Mouse (Mus musculus) liver, embryonic 11.5 days (tissue): ENCODE data around the gene Ccdc162. TPM values are rescaled to one million over a fixed set of nuclear protein-coding genes. Genes with fewer than 3 reads are reported as not detected.
"Not testable (repeated sequence)": the region's sequence is repeated elsewhere in the genome, so short reads cannot be mapped to it uniquely, and the experiment has no call there.

Experiments
- ATAC-seq: fragments of 200-750 bp; cut with Nextera tagmentation; replicated peaks from 2 replicates; pipeline ENCODE4 v1.8.0; 2017; ENCODE audit warnings: moderate number of reproducible peaks, mild to moderate bottlenecking, moderate TSS enrichment, moderate library complexity; ENCODE audit not compliant: low FRiP score
- DNase-seq: peaks from one replicate; pipeline ENCODE4 v3.0.0-alpha.2; 2017; ENCODE audit warnings: low spot score
- H3K27ac ChIP-seq: fragments of 300-500 bp; sonication (generic); 2 replicates; pipeline ENCODE4 v1.5.1; 2014; ENCODE audit warnings: mild to moderate bottlenecking, low read depth, low read length, control low read depth
- H3K27me3 ChIP-seq: fragments of 300-500 bp; sonication (generic); replicated peaks from 2 replicates; pipeline ENCODE4 v1.6.1; 2014; ENCODE audit warnings: low read length, mixed read lengths; ENCODE audit not compliant: control insufficient read depth, insufficient read depth
- H3K36me3 ChIP-seq: fragments of 300-500 bp; sonication (generic); 2 replicates; pipeline ENCODE4 v1.6.1; 2014; ENCODE audit warnings: mild to moderate bottlenecking, low read length, moderate library complexity, mixed read lengths; ENCODE audit not compliant: control insufficient read depth, insufficient read depth
- H3K4me1 ChIP-seq: fragments of 300-500 bp; sonication (generic); replicated peaks from 2 replicates; pipeline ENCODE4 v1.6.1; 2014; ENCODE audit warnings: low read length, mixed read lengths; ENCODE audit not compliant: control insufficient read depth, insufficient read depth
- H3K4me2 ChIP-seq: fragments of 300-500 bp; sonication (generic); 2 replicates; pipeline ENCODE4 v1.6.1; 2014; ENCODE audit warnings: mild to moderate bottlenecking, control low read depth, moderate library complexity
- H3K4me3 ChIP-seq: fragments of 300-500 bp; sonication (generic); 2 replicates; pipeline ENCODE4 v1.5.1; 2014; ENCODE audit warnings: low read depth, low read length, control low read depth
- H3K9ac ChIP-seq: fragments of 300-500 bp; sonication (generic); 2 replicates; pipeline ENCODE4 v1.6.1; 2014; ENCODE audit warnings: low read depth, low read length, control low read depth
- H3K9me3 ChIP-seq: fragments of 300-500 bp; sonication (generic); 2 replicates; pipeline ENCODE4 v1.6.1; 2016; ENCODE audit warnings: low read length, inconsistent platforms, mixed read lengths; ENCODE audit not compliant: control insufficient read depth
- WGBS: fragments of 180-500 bp; shearing (Covaris S2); extraction: QIAGEN DNeasy Blood & Tissue Kit; methylation state at CpG from one replicate; pipeline ENCODE4 v1.1.7; 2014; 5-methylcytosine and 5-hydroxymethylcytosine counted together
- polyA plus RNA-seq: library from polyadenylated mRNA; unstranded; fragments of >200 nt; fragmentation: Nextera tagmentation; extraction: Ambion mirVana; gene quantifications from 2 replicates; pipeline ENCODE4 v1.2.1, GENCODE M21; 2014

Gene Ccdc162
- polyA plus RNA-seq, 1 experiment from 2014 or later = 0.43 TPM

DNA sequence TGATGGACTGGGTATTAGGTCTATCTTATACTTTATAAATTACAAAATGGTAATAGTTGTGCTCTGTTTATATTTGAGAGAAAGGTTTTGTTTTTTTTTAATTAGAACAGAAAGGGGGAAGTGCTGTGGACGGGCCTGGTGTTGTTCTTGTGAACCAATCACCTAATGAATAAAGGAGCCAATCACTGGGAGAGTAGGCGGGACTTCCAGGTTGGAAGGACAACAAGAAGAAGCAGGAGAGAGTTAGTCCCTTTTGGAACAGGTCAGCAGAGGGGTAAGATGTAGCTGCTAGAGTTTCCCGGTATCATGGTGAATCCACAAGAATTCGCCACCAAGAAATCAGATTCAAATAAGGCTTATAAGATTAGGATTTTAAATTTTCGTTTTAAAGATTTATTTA, 46.2 kb downstream of the Ccdc162 start:
- Histone ChIP-seq H3K4me3 (no peak overlapping the region), H3K9me3 (no peaks in the 10 kb centered on the region), H3K36me3 (no peaks in the 10 kb centered on the region), H3K4me1 (no peaks in the 10 kb centered on the region), H3K9ac (no peak overlapping the region), H3K27me3 (no peaks in the 10 kb centered on the region), H3K4me2 (no peak overlapping the region), H3K27ac (no peak overlapping the region)
- no peak for DNase-seq
- whole genome bisulfite sequencing = 76% methylated on average over 5 of the region's 5 CpGs
- no peak for ATAC-seq

DNA sequence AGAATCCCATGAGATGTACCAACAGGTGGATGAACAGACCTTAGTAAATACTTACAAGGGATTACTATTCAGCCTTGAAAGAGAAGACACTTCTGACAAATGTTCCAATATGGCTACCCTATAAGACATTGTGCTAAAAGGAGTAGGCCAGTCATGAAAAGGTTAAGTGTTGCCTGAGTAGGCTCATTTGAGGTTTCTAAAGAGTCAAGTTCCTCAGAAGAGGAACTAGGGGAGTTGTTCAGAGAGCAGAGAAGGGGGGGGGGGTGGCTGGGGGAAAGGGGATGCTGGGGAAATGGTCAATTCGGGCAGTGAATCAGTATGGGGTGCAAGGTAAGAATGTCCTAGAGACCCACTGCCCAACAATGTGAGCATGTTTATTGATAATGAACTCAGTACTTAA, 50.9 kb downstream of the Ccdc162 start:
- Histone ChIP-seq H3K27ac (no peak overlapping the region), H3K9ac (no peak overlapping the region), H3K4me1 (no peaks in the 10 kb centered on the region), H3K4me2 (no peak overlapping the region), H3K27me3 (no peaks in the 10 kb centered on the region), H3K9me3 (no peaks in the 10 kb centered on the region), H3K36me3 (no peaks in the 10 kb centered on the region), H3K4me3 (no peak overlapping the region)
- DNase-seq (no peak), ATAC-seq (no peak)
- WGBS = 52% methylated on average over 1 of the region's 1 CpGs

DNA sequence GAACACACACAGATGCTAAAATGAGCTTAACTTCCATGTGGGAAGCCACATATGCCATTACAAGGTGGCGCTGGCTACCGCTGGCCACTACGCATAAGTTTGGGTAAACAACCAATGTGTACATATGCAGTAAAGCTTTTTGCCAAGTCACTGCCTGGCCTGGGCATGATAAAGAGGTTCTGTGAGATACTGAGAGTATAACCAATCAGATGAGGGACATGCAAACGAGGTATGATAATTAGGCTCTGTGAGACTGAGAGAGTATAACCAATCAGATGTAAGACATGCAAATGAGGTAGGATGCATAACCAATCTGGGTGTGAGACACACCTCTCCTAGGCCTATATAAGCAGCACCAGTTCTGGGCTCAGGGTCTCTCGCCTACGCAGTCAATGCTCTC, 56.8 kb downstream of the Ccdc162 start:
- not testable (repeated sequence) for H3K4me3 ChIP-seq, H3K27ac ChIP-seq, H3K4me2 ChIP-seq, H3K36me3 ChIP-seq, H3K4me1 ChIP-seq, H3K9ac ChIP-seq, DNase-seq, H3K27me3 ChIP-seq, H3K9me3 ChIP-seq, ATAC-seq
- 83% methylated on average over 6 of the region's 6 CpGs for WGBS

DNA sequence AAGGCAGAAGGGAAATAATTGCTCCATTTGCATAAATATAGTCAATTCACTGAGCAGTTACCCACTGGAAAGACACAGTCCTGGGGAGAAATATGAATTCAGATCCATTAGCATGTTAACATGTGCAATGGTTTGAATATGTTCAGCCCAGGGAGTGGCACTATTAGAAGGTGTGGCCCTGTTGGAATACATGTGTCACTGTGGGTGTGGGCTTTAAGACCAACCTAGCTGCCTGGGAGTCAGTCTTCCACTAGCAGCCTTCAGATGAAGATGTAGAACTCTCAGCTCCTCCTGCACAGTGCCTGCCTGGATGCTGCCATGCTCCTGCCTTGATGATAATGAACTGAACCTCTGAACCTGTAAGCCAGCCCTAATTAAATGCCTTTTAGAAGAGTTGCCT, 60.8 kb downstream of the Ccdc162 start:
- H3K27ac ChIP-seq, ATAC-seq, H3K4me2 ChIP-seq, H3K36me3 ChIP-seq, H3K9me3 ChIP-seq, H3K4me1 ChIP-seq, DNase-seq, H3K4me3 ChIP-seq, H3K27me3 ChIP-seq, H3K9ac ChIP-seq: not testable (repeated sequence)

DNA sequence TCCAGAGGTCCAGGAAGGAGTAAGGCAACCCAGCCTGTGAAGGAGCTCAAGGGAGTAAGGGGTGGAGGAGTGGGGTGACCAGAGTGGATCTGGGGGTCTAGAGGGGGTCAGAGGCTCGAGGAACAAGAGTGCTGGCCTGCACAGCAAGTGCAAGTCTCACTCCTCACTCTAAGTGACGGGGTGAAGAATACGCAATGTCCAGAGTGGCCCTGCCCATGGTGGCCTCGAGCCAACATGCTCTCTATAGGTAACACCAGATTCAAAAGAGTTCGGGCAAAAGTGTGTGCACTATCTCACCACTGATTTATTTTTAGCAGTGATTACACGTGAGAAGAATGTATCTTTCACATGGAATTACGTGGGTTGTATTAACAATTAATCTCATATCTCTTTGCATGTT, 63.4 kb downstream of the Ccdc162 start:
- no peak overlapping the region for H3K4me3 ChIP-seq
- no peak overlapping the region for H3K27ac ChIP-seq
- no peak overlapping the region for H3K9ac ChIP-seq
- no peaks in the 10 kb centered on the region for H3K9me3 ChIP-seq
- no peaks in the 10 kb centered on the region for H3K36me3 ChIP-seq
- no peaks in the 10 kb centered on the region for H3K27me3 ChIP-seq
- ATAC-seq (no peak), DNase-seq (no peak)
- WGBS = 61% methylated on average over 7 of the region's 7 CpGs
- H3K4me1 ChIP-seq = 0 out of 2 replicates have a peak, but pooled peaks cover 2% of the 10 kb centered on the region
- no peak overlapping the region for H3K4me2 ChIP-seq

DNA sequence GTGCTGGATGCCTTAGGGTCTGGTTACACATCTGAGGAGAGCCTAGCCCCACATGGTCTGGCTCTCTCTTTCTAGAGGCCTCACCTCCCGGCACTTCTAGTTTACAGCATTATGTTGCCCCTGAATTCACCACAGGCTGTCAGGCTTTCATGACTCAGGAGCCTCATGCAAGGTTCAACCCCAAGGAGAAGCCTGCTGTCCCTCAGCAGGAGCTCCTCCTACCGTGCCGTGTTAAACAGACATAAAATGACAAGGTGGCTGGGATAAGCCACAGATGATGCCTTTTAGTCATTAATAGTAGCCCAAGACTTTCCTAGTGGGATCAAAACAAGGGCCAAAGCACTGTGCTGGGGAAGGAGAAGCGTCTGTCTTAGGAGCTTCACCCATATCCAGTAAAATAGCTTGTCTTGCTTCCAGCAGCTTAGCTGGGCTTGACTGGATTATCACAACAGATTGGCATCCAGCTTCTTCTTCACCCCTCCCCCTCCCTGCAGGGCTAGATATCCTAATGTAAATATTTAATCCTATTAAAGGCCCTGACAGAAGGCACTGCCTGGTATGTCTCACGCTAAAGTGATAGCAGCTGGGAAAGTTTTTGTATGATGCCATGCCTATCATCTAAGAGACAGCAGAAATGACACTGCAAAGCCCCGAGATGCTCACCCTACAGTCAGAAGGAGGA, 64.2 kb downstream of the Ccdc162 start:
- DNase-seq (no peak), ATAC-seq (no peak)
- WGBS = 29% methylated on average over 6 of the region's 6 CpGs
- Histone ChIP-seq H3K27me3 (no peaks in the 10 kb centered on the region), H3K36me3 (no peaks in the 10 kb centered on the region), H3K9me3 (no peaks in the 10 kb centered on the region), H3K4me2 (no peak overlapping the region), H3K4me3 (no peak overlapping the region), H3K9ac (no peak overlapping the region), H3K4me1 (0 out of 2 replicates have a peak, but pooled peaks cover 2% of the 10 kb centered on the region), H3K27ac (no peak overlapping the region)

DNA sequence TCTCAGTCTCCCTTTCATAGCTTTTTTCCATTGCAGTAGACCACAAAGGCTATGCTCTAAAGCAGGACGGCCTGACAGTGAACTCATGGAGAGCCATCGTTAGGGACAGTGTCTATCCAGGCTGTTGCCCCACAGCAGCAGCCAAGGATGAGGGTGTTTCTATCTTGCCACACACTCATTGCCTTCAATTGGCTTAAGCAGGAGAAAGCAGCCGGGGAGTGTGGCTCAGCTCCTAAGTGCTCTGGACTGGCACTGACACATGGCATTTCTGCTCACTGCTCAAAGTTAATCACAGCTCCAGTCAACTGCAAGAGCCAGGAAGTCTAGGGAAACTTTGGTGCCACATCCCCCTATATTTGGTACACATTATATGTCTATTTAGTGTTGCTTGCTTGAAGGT, 64.9 kb downstream of the Ccdc162 start:
- no peak overlapping the region for H3K27ac ChIP-seq
- no peaks in the 10 kb centered on the region for H3K36me3 ChIP-seq
- H3K9me3 ChIP-seq = no peaks in the 10 kb centered on the region
- ATAC-seq = no peak
- H3K4me2 ChIP-seq = no peak overlapping the region
- H3K4me1 ChIP-seq = 0 out of 2 replicates have a peak, but pooled peaks cover 2% of the 10 kb centered on the region
- H3K27me3 ChIP-seq = no peaks in the 10 kb centered on the region
- WGBS = 78% methylated on average over 3 of the region's 3 CpGs
- H3K4me3 ChIP-seq = no peak overlapping the region
- no peak overlapping the region for H3K9ac ChIP-seq
- no peak for DNase-seq

DNA sequence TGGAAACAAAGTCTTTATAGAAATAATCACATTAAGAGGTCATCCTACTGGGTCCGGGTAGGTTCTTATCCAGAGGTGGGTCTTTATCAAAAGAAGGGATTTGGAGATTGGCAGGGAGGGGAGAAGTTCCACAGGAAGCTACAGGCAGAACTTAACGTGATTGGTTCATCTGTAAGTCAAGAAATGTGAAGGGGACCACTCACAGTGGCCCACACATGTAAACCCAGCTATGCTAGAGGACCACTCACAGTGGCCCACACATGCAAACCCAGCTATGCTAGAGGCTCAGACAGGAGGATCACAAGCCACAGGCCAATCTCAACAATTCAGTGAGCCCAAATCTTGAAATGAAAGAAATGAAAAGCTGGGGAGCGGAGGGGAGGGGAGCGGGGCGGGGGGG, 67.2 kb downstream of the Ccdc162 start:
- Histone ChIP-seq H3K36me3 (no peaks in the 10 kb centered on the region), H3K27me3 (no peaks in the 10 kb centered on the region), H3K4me2 (no peak overlapping the region), H3K9me3 (no peaks in the 10 kb centered on the region), H3K4me1 (0 out of 2 replicates have a peak, but pooled peaks cover 2% of the 10 kb centered on the region), H3K4me3 (no peak overlapping the region), H3K27ac (no peak overlapping the region), H3K9ac (no peak overlapping the region)
- no peak for DNase-seq
- ATAC-seq = no peak
- WGBS = 72% methylated on average over 3 of the region's 5 CpGs

DNA sequence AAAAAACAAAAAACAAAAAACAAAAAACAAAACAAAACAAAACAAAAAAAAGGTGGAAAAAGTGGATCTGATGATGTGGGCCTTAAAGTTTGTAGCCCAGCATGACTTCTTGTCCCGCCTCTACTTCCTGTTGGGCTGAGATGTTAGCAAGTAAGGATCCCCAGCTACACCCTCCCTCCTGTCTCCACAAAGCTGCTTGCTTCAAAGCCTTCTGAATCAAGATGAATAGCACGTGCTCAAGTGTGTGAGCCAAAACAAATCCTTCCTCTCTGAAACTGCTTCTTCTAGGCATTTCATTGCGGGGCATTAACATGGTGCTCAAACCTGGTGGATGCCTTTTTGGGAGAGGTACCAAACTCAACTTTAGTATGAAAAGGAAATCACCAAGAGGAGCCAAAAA, 77.7 kb downstream of the Ccdc162 start:
- H3K4me1 ChIP-seq = no peaks in the 10 kb centered on the region
- H3K9me3 ChIP-seq = no peaks in the 10 kb centered on the region
- no peaks in the 10 kb centered on the region for H3K27me3 ChIP-seq
- ATAC-seq (no peak), DNase-seq (no peak)
- no peak overlapping the region for H3K4me3 ChIP-seq
- no peak overlapping the region for H3K27ac ChIP-seq
- H3K9ac ChIP-seq = no peak overlapping the region
- 59% methylated on average over 3 of the region's 3 CpGs for WGBS
- no peaks in the 10 kb centered on the region for H3K36me3 ChIP-seq
- no peak overlapping the region for H3K4me2 ChIP-seq
